Mouse (Mus musculus): Measurements from ENCODE around the gene Ly6g5c. TPM values are rescaled to one million over a fixed set of nuclear protein-coding genes. Genes with fewer than 3 reads are reported as not detected.

Gene Ly6g5c
- total and polyA plus RNA-seq, 2 experiments from 2014 or later, result not detected

- WGBS, result 85% methylated on average over 17 of the region's 17 CpGs
- Histone ChIP-seq H3K4me3 (ENCODE audit: low read depth, low read length) (no peak overlapping the region), H3K27ac (ENCODE audit: low read depth, low read length) (no peak overlapping the region), H3K4me2 (ENCODE audit: low read depth, low read length, poor library complexity, severe bottlenecking) (no peak overlapping the region), H3K9me3 (ENCODE audit: low read length) (no peaks in the 10 kb centered on the region), H3K9ac (replicated peaks; ENCODE audit: low read length, poor library complexity, severe bottlenecking) (no peak overlapping the region), H3K4me1 (ENCODE audit: insufficient read depth, low read length) (no peaks in the 10 kb centered on the region; the same call in 1 of the 2 replicates), H3K36me3 (ENCODE audit: insufficient read depth, low read length) (no peaks in the 10 kb centered on the region), H3K27me3 (ENCODE audit: insufficient read depth, low read length) (peaks cover 19% of the 10 kb centered on the region; the same call in 1 of the 2 replicates)
- no peak for TF ChIP-seq CTCF (IDR thresholded peaks at IDR 0.05)
- ATAC-seq (ENCODE audit: low FRiP score), result no peak
- no peak for DNase-seq (ENCODE audit: low spot score)
Observed at GRCm38 (mm10) chr17:35068213-35068914, 39.7 kb upstream of the Ly6g5c start.

- ATAC-seq (ENCODE audit: low FRiP score) (no peak), DNase-seq (ENCODE audit: low spot score) (no peak)
- H3K9ac ChIP-seq (replicated peaks; ENCODE audit: low read length, poor library complexity, severe bottlenecking), result no peak overlapping the region
- no peaks in the 10 kb centered on the region for H3K9me3 ChIP-seq (ENCODE audit: low read length)
- no peak overlapping the region for H3K27ac ChIP-seq (ENCODE audit: low read depth, low read length)
- H3K4me2 ChIP-seq (ENCODE audit: low read depth, low read length, poor library complexity, severe bottlenecking), result no peak overlapping the region
- no peaks in the 10 kb centered on the region for H3K36me3 ChIP-seq (ENCODE audit: insufficient read depth, low read length)
- H3K27me3 ChIP-seq (ENCODE audit: insufficient read depth, low read length), result 0 out of 2 replicates have a peak, but pooled peaks cover under 1% of the 10 kb centered on the region
- H3K4me3 ChIP-seq (ENCODE audit: low read depth, low read length), result no peak overlapping the region
- 57% methylated on average over 6 of the region's 6 CpGs for WGBS
- no peaks in the 10 kb centered on the region for H3K4me1 ChIP-seq (ENCODE audit: insufficient read depth, low read length)
- TF ChIP-seq CTCF (IDR thresholded peaks at IDR 0.05), result no peak
Observed at GRCm38 (mm10) chr17:35070556-35071229, 37.4 kb upstream of the Ly6g5c start.

GRCm38 (mm10) chr17:35071454-35071853 is 36.6 kb upstream of the Ly6g5c start:
- H3K4me1 ChIP-seq (ENCODE audit: insufficient read depth, low read length), result no peaks in the 10 kb centered on the region
- H3K27me3 ChIP-seq (ENCODE audit: insufficient read depth, low read length), result no peaks in the 10 kb centered on the region
- no peak overlapping the region for H3K4me3 ChIP-seq (ENCODE audit: low read depth, low read length)
- no peak for DNase-seq (ENCODE audit: low spot score)
- no peak for ATAC-seq (ENCODE audit: low FRiP score)
- no peaks in the 10 kb centered on the region for H3K36me3 ChIP-seq (ENCODE audit: insufficient read depth, low read length)
- H3K4me2 ChIP-seq (ENCODE audit: low read depth, low read length, poor library complexity, severe bottlenecking), result no peak overlapping the region
- no peak for TF ChIP-seq CTCF (IDR thresholded peaks at IDR 0.05)
- 80% methylated on average over 9 of the region's 9 CpGs for WGBS
- H3K9ac ChIP-seq (replicated peaks; ENCODE audit: low read length, poor library complexity, severe bottlenecking), result no peak overlapping the region
- no peaks in the 10 kb centered on the region for H3K9me3 ChIP-seq (ENCODE audit: low read length)
- H3K27ac ChIP-seq (ENCODE audit: low read depth, low read length), result no peak overlapping the region

GRCm38 (mm10) chr17:35074097-35074496 is 34.0 kb upstream of the Ly6g5c start:
- no peaks in the 10 kb centered on the region for H3K36me3 ChIP-seq (ENCODE audit: insufficient read depth, low read length)
- no peak for DNase-seq (ENCODE audit: low spot score)
- no peak for TF ChIP-seq CTCF (IDR thresholded peaks at IDR 0.05)
- H3K4me1 ChIP-seq (ENCODE audit: insufficient read depth, low read length), result no peaks in the 10 kb centered on the region
- H3K4me3 ChIP-seq (ENCODE audit: low read depth, low read length), result no peak overlapping the region
- no peaks in the 10 kb centered on the region for H3K9me3 ChIP-seq (ENCODE audit: low read length)
- no peak overlapping the region for H3K4me2 ChIP-seq (ENCODE audit: low read depth, low read length, poor library complexity, severe bottlenecking)
- ATAC-seq (ENCODE audit: low FRiP score), result no peak
- H3K9ac ChIP-seq (replicated peaks; ENCODE audit: low read length, poor library complexity, severe bottlenecking), result no peak overlapping the region
- no peaks in the 10 kb centered on the region for H3K27me3 ChIP-seq (ENCODE audit: insufficient read depth, low read length)
- no peak overlapping the region for H3K27ac ChIP-seq (ENCODE audit: low read depth, low read length)
- WGBS, result 57% methylated on average over 17 of the region's 17 CpGs

- no peak within 1 kb of the TSS for H3K9ac ChIP-seq (replicated peaks; ENCODE audit: low read length, poor library complexity, severe bottlenecking)
- ATAC-seq (ENCODE audit: low FRiP score), result no peak
Observed at GRCm38 (mm10) chr17:35076507-35077176, 31.4 kb upstream of the Ly6g5c start, which contains the start of gene Ly6g6e. Gene Ly6g6e (plus strand): TSS chr17:35076902.

More at GRCm38 (mm10) chr17:35076507-35077176, 31.4 kb upstream of the Ly6g5c start, which contains the start of gene Ly6g6e:
- no peak for TF ChIP-seq CTCF (IDR thresholded peaks at IDR 0.05)
- WGBS, result 40% methylated on average over 10 of the region's 10 CpGs
- H3K4me1 ChIP-seq (ENCODE audit: insufficient read depth, low read length), result no peaks in the 10 kb centered on the region
- peak within 1 kb of the TSS; percentile 35 for H3K4me2 ChIP-seq (ENCODE audit: low read depth, low read length, poor library complexity, severe bottlenecking)
- H3K36me3 ChIP-seq (ENCODE audit: insufficient read depth, low read length), result no peaks in the 10 kb centered on the region
- H3K27me3 ChIP-seq (ENCODE audit: insufficient read depth, low read length), result no peaks in the 10 kb centered on the region
- H3K4me3 ChIP-seq (ENCODE audit: low read depth, low read length), result peak within 1 kb of the TSS; percentile 18; the same call in 1 of the 2 replicates
- no peaks in the 10 kb centered on the region for H3K9me3 ChIP-seq (ENCODE audit: low read length)
- H3K27ac ChIP-seq (ENCODE audit: low read depth, low read length), result no peak within 1 kb of the TSS
- DNase-seq (ENCODE audit: low spot score), result no peak

Measured in midbrain, postnatal 0 days (tissue).